Mouse (Mus musculus) hindbrain, embryonic 14.5 days (tissue): ENCODE data around the gene Slc25a39. TPM values are rescaled to one million over a fixed set of nuclear protein-coding genes. Genes with fewer than 3 reads are reported as not detected.

Source experiments
- ATAC-seq: fragments of 200-750 bp; cut with Nextera tagmentation; 2 replicates; pipeline ENCODE4 v1.8.0; 2017; ENCODE audit warnings: moderate number of reproducible peaks, mild to moderate bottlenecking, moderate TSS enrichment, moderate library complexity; ENCODE audit not compliant: low FRiP score
- DNase-seq: peaks from one replicate; pipeline ENCODE4 v3.0.0-alpha.2; 2015; ENCODE audit warnings: low spot score
- H3K27ac ChIP-seq: fragments of 300-500 bp; sonication (generic); 2 replicates; pipeline ENCODE4 v1.5.1; 2014; ENCODE audit warnings: mild to moderate bottlenecking, moderate library complexity
- H3K27me3 ChIP-seq: fragments of 300-500 bp; sonication (generic); 2 replicates; pipeline ENCODE4 v1.6.1; 2014; ENCODE audit warnings: mild to moderate bottlenecking, low read length, mixed read lengths; ENCODE audit not compliant: control insufficient read depth, insufficient read depth
- H3K36me3 ChIP-seq: fragments of 300-500 bp; sonication (generic); replicated peaks from 2 replicates; pipeline ENCODE4 v1.6.1; 2014; ENCODE audit not compliant: control insufficient read depth, insufficient read depth
- H3K4me1 ChIP-seq: fragments of 300-500 bp; sonication (generic); replicated peaks from 2 replicates; pipeline ENCODE4 v1.6.1; 2014; ENCODE audit warnings: antibody characterized with exemption, low read length, mixed read lengths; ENCODE audit not compliant: control insufficient read depth, insufficient read depth
- H3K4me2 ChIP-seq: fragments of 300-500 bp; sonication (generic); replicated peaks from 2 replicates; pipeline ENCODE4 v1.6.1; 2014; ENCODE audit warnings: mild to moderate bottlenecking, moderate library complexity
- H3K4me3 ChIP-seq: fragments of 300-500 bp; sonication (generic); replicated peaks from 2 replicates; pipeline ENCODE4 v1.5.1; 2014; ENCODE audit warnings: mild to moderate bottlenecking, low read length
- H3K9ac ChIP-seq: fragments of 300-500 bp; sonication (generic); 2 replicates; pipeline ENCODE4 v1.6.1; 2014
- H3K9me3 ChIP-seq: fragments of 300-500 bp; sonication (generic); 2 replicates; pipeline ENCODE4 v1.6.1; 2016; ENCODE audit warnings: low read length; ENCODE audit not compliant: control insufficient read depth
- WGBS: fragments of 180-500 bp; shearing (Covaris S2); extraction: QIAGEN DNeasy Blood & Tissue Kit; methylation state at CpG from one replicate; pipeline ENCODE4 v1.1.7; 2014; 5-methylcytosine and 5-hydroxymethylcytosine counted together
- polyA plus RNA-seq: library from polyadenylated mRNA; unstranded; fragments of >200 nt; fragmentation: Nextera tagmentation; extraction: Ambion mirVana; gene quantifications from 2 replicates; pipeline ENCODE4 v1.2.1, GENCODE M21; 2014

The Slc25a39 gene
- polyA plus RNA-seq, 1 experiment from 2014 or later: 154 TPM

- Histone ChIP-seq H3K4me3 (peak overlapping the region; percentile 14), H3K4me1 (peaks cover 18% of the 10 kb centered on the region), H3K9ac (peak overlapping the region; percentile 41), H3K9me3 (no peaks in the 10 kb centered on the region), H3K27me3 (no peaks in the 10 kb centered on the region), H3K36me3 (peaks cover 95% of the 10 kb centered on the region), H3K4me2 (peak overlapping the region; percentile 44), H3K27ac (no peak overlapping the region)
- DNase-seq (peak; percentile 81), ATAC-seq (peak; percentile 33; the same call in 1 of the 2 replicates)
- 10% methylated on average over 77 of the region's 77 CpGs for WGBS
Observed at GRCm38 (mm10) chr11:102438212-102439092, 30.7 kb upstream of the Slc25a39 start.

DNA sequence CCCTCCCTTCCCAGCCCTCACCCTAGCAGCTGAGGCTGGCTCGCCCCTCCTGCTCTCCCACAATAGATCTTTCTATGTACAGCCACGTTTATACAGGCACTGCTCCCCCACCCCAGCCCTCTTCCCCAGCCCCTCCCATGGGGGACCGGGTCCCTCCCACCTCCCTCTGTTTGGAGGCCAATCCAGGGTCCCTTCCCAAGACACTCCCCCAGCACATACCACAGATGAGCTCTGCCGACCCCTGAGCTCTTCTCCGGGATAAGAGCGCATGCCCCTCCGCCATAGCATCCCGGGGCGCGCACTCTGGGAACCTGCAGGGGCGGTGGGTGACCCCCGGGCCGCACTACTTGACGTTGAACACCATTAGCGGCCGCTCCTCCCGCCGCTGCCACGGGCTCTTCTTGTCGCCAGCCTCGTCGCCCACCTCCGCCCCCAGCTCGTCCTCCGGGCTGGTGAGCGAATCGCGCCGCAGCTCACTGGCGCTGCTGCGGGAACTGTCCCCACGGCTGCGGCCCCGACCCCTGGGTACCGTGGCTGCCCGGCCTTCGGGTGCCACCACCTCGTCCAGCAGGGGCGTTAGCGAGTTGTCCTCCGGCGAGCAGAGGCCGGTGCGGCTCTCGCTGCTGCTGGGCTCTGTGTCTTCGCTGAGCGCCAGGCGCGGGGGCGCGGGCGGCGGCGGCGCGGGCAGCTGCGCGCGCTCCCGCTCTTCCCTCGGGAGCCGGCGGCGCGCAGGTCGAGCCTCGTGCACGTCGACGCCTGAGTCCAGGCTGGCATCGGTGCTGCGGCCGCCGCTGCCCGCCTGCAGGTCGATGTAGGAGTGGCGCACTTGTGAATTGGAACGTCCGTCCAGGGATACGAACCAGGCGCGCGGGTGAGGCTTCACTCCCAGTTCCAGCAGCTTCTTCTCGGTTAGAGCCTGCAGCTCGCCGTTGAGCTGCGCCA, 29.6 kb upstream of the Slc25a39 start:
- Histone ChIP-seq H3K27me3 (no peaks in the 10 kb centered on the region), H3K36me3 (peaks cover 85% of the 10 kb centered on the region), H3K9ac (peak overlapping the region; percentile 41), H3K4me3 (peak overlapping the region; percentile 14), H3K9me3 (no peaks in the 10 kb centered on the region), H3K27ac (no peak overlapping the region), H3K4me2 (peak overlapping the region; percentile 44), H3K4me1 (peaks cover 18% of the 10 kb centered on the region)
- DNase-seq (no peak), ATAC-seq (no peak)
- 5% methylated on average over 86 of the region's 87 CpGs for WGBS

- Histone ChIP-seq H3K9me3 (no peaks in the 10 kb centered on the region), H3K9ac (no peak overlapping the region), H3K4me2 (no peak overlapping the region), H3K27ac (no peak overlapping the region), H3K4me1 (peaks cover 18% of the 10 kb centered on the region), H3K36me3 (peaks cover 75% of the 10 kb centered on the region), H3K4me3 (no peak overlapping the region), H3K27me3 (no peaks in the 10 kb centered on the region)
- DNase-seq (no peak), ATAC-seq (no peak)
- WGBS: 87% methylated on average over 10 of the region's 10 CpGs
Observed at GRCm38 (mm10) chr11:102436471-102436790, 28.7 kb upstream of the Slc25a39 start.

- H3K27ac ChIP-seq: no peak overlapping the region
- no peak for ATAC-seq
- H3K36me3 ChIP-seq: peaks cover 70% of the 10 kb centered on the region
- DNase-seq: no peak
- WGBS: 88% methylated on average over 18 of the region's 18 CpGs
- H3K4me1 ChIP-seq: peaks cover 18% of the 10 kb centered on the region
- H3K4me2 ChIP-seq: no peak overlapping the region
- H3K4me3 ChIP-seq: no peak overlapping the region
- no peaks in the 10 kb centered on the region for H3K27me3 ChIP-seq
- H3K9me3 ChIP-seq: no peaks in the 10 kb centered on the region
- no peak overlapping the region for H3K9ac ChIP-seq
Observed at GRCm38 (mm10) chr11:102435754-102436470, 28.2 kb upstream of the Slc25a39 start.

- Histone ChIP-seq H3K9ac (no peak overlapping the region), H3K4me3 (no peak overlapping the region), H3K27me3 (no peaks in the 10 kb centered on the region), H3K4me2 (no peak overlapping the region), H3K9me3 (no peaks in the 10 kb centered on the region), H3K36me3 (peaks cover 61% of the 10 kb centered on the region), H3K27ac (no peak overlapping the region), H3K4me1 (peaks cover 18% of the 10 kb centered on the region)
- no peak for ATAC-seq
- no peak for DNase-seq
- 87% methylated on average over 11 of the region's 11 CpGs for WGBS
Observed at GRCm38 (mm10) chr11:102434816-102435705, 27.3 kb upstream of the Slc25a39 start.

DNA sequence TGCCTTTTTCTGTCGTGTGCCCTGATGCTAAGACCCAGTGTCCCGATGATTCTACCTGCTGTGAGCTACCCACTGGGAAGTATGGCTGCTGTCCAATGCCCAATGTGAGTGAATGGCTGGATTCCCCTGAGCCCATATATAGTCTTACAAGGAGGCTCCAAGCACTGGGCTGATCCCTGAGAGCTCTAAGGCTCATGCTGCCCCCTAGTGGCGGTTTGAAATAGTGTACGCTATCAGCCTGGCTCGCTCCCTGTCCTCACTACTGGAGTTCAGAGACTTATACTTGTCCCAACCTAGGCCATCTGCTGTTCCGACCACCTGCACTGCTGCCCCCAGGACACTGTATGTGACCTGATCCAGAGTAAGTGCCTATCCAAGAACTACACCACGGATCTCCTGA, 26.7 kb upstream of the Slc25a39 start:
- DNase-seq: peak; percentile 95
- no peaks in the 10 kb centered on the region for H3K27me3 ChIP-seq
- H3K4me1 ChIP-seq: peaks cover 25% of the 10 kb centered on the region
- no peak overlapping the region for H3K4me2 ChIP-seq
- 9% methylated on average over 7 of the region's 7 CpGs for WGBS
- peaks cover 55% of the 10 kb centered on the region for H3K36me3 ChIP-seq
- no peaks in the 10 kb centered on the region for H3K9me3 ChIP-seq
- ATAC-seq: peak; percentile 41; the same call in 1 of the 2 replicates
- H3K4me3 ChIP-seq: no peak overlapping the region
- 0 out of 2 replicates have a peak overlapping the region, but pooled peaks have one; percentile 10 for H3K9ac ChIP-seq
- H3K27ac ChIP-seq: no peak overlapping the region

DNA sequence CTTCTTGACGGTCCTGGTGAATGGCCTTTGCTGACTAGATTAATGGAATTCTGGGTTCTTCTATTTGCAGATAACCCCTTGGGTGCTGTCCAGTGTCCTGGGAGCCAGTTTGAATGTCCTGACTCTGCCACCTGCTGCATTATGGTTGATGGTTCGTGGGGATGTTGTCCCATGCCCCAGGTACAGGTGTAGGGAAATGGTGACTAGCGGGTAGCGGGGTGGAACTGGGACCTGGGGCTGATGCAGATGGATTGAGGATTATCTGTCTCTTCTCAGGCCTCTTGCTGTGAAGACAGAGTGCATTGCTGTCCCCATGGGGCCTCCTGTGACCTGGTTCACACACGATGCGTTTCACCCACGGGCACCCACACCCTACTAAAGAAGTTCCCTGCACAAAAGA, 26.1 kb upstream of the Slc25a39 start:
- peaks cover 25% of the 10 kb centered on the region for H3K4me1 ChIP-seq
- DNase-seq (no peak), ATAC-seq (no peak)
- H3K4me3 ChIP-seq: no peak overlapping the region
- peaks cover 50% of the 10 kb centered on the region for H3K36me3 ChIP-seq
- no peak overlapping the region for H3K4me2 ChIP-seq
- no peaks in the 10 kb centered on the region for H3K9me3 ChIP-seq
- H3K27ac ChIP-seq: no peak overlapping the region
- H3K27me3 ChIP-seq: no peaks in the 10 kb centered on the region
- H3K9ac ChIP-seq: 0 out of 2 replicates have a peak overlapping the region, but pooled peaks have one; percentile 10
- WGBS: 90% methylated on average over 7 of the region's 7 CpGs

DNA sequence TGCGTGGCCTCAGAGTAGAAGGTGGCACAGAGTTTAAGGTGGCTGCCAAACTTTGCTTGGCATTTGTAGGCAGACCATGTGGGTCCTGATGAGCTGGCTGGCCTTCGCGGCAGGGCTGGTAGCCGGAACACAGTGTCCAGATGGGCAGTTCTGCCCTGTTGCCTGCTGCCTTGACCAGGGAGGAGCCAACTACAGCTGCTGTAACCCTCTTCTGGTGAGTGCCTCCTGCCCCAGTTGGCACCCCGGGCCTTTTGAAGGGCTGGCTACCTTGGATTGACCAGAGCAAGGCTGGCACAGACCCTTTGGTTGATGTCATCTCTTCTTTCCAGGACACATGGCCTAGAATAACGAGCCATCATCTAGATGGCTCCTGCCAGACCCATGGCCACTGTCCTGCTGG, 25.1 kb upstream of the Slc25a39 start:
- H3K27ac ChIP-seq: no peak overlapping the region
- ATAC-seq: no peak
- H3K4me1 ChIP-seq: peaks cover 18% of the 10 kb centered on the region
- no peak overlapping the region for H3K9ac ChIP-seq
- no peaks in the 10 kb centered on the region for H3K9me3 ChIP-seq
- H3K4me3 ChIP-seq: no peak overlapping the region
- 90% methylated on average over 6 of the region's 6 CpGs for WGBS
- no peak overlapping the region for H3K4me2 ChIP-seq
- DNase-seq: no peak
- no peaks in the 10 kb centered on the region for H3K27me3 ChIP-seq
- H3K36me3 ChIP-seq: peaks cover 40% of the 10 kb centered on the region
